Mouse (Mus musculus) neural tube, postnatal 0 days (tissue): ENCODE results near the gene Aif1. TPM values are rescaled to one million over a fixed set of nuclear protein-coding genes. Genes with fewer than 3 reads are reported as not detected.

ENCODE experiments used
- microRNA-seq: library from miRNA; unstranded; fragments of <30 nt; microRNA quantifications from one replicate; pipeline ENCODE4, GENCODE M21; 2016
- polyA plus RNA-seq: library from polyadenylated mRNA; unstranded; fragments of >200 nt; fragmentation: Nextera tagmentation; extraction: Ambion mirVana; gene quantifications from 2 replicates; pipeline ENCODE4 v1.2.1, GENCODE M21; 2015

The Aif1 gene
- 15.4 and 15.5 TPM in 2 replicates for polyA plus RNA-seq

GRCm38 (mm10) chr17:35175968-35176367, at the start of gene Aif1:
Gene Aif1, minus strand, starts transcription at chr17:35176068.

GRCm38 (mm10) chr17:35220156-35220952, 44.5 kb upstream of the Aif1 start, which contains the start of gene Gm16181:
Gene Gm16181, plus strand, starts transcription at chr17:35220834.

GRCm38 (mm10) chr17:35204494-35205379, 28.9 kb upstream of the Aif1 start, which contains the start of gene Lta:
Gene Lta, minus strand, starts transcription at chr17:35205351.

GRCm38 (mm10) chr17:35201787-35202186, 25.9 kb upstream of the Aif1 start, which contains the start of gene Tnf:
Gene Tnf, minus strand, starts transcription at chr17:35202007.

GRCm38 (mm10) chr17:35193881-35194843, 18.3 kb upstream of the Aif1 start, which contains the start of gene Ltb:
Gene Ltb, plus strand, starts transcription at chr17:35194439.

GRCm38 (mm10) chr17:35187959-35188610, 12.2 kb upstream of the Aif1 start, which contains the start of gene Lst1:
Gene Lst1, minus strand, starts transcription at chr17:35188439.

GRCm38 (mm10) chr17:35164568-35165450, 11.1 kb downstream of the Aif1 start, which contains the start of gene Prrc2a:
Gene Prrc2a, minus strand, starts transcription at chr17:35164897.

GRCm38 (mm10) chr17:35134801-35135590, 40.9 kb downstream of the Aif1 start, which contains the start of gene Bag6:
Gene Bag6, plus strand, starts transcription at chr17:35135178.

GRCm38 (mm10) chr17:35131500-35132173, 44.2 kb downstream of the Aif1 start, which contains the start of gene Apom:
Gene Apom, minus strand, starts transcription at chr17:35132050.

GRCm38 (mm10) chr17:35126206-35126611, 49.7 kb downstream of the Aif1 start, which contains the start of gene D17H6S53E:
Gene D17H6S53E, plus strand, starts transcription at chr17:35126373.

GRCm38 (mm10) chr17:35121871-35122303, 54.0 kb downstream of the Aif1 start, which contains the start of gene Csnk2b:
Gene Csnk2b, minus strand, starts transcription at chr17:35122053.

GRCm38 (mm10) chr17:35121143-35121799, 54.6 kb downstream of the Aif1 start, which contains the start of gene Gpank1:
Gene Gpank1, plus strand, starts transcription at chr17:35121455.

Small RNAs within 50 kb of the gene (microRNA-seq; reads per million reads assigned to microRNA genes)
- gene Mir6973a (not detected), gene Mir6974 (not detected)

Other genes starting within 250 kb of the Aif1 start
- 40.7 and 44.0 TPM in 2 replicates for gene Neu1, start 244.8 kb downstream of the Aif1 start, polyA plus RNA-seq
- 0.79 and 1.4 TPM in 2 replicates for gene Hspa1b, start 216.8 kb downstream of the Aif1 start, polyA plus RNA-seq
- not detected in 2 replicates for gene Gm20481, start 206.2 kb downstream of the Aif1 start, polyA plus RNA-seq
- 13.8 and 15.5 TPM in 2 replicates for gene Hspa1a, start 203.9 kb downstream of the Aif1 start, polyA plus RNA-seq
- 0.58 and 0.76 TPM in 2 replicates for gene Hspa1l, start 203.4 kb downstream of the Aif1 start, polyA plus RNA-seq
- gene Lsm2, start 194.2 kb downstream of the Aif1 start, polyA plus RNA-seq = 88.6 and 94.3 TPM in 2 replicates
- 38.5 and 45.0 TPM in 2 replicates for gene Vars, start 175.1 kb downstream of the Aif1 start, polyA plus RNA-seq
- 0.25 and 0.59 TPM in 2 replicates for gene Vwa7, start 159.5 kb downstream of the Aif1 start, polyA plus RNA-seq
- 3.2 and 4.4 TPM in 2 replicates for gene Sapcd1, start 148.1 kb downstream of the Aif1 start, polyA plus RNA-seq
- gene Msh5, start 129.3 kb downstream of the Aif1 start, polyA plus RNA-seq = 1.6 and 2.0 TPM in 2 replicates
- gene Clic1, start 126.1 kb downstream of the Aif1 start, polyA plus RNA-seq = 72.4 and 75.0 TPM in 2 replicates
- 173 and 187 TPM in 2 replicates for gene Ddah2, start 117.0 kb downstream of the Aif1 start, polyA plus RNA-seq
- gene Ly6g6c, start 110.7 kb downstream of the Aif1 start, polyA plus RNA-seq = not detected in 2 replicates
- 0.19 and 0.22 TPM in 2 replicates for gene Mpig6b, start 109.9 kb downstream of the Aif1 start, polyA plus RNA-seq
- gene Ly6g6e, start 99.2 kb downstream of the Aif1 start, polyA plus RNA-seq = 0.52 and 1.2 TPM in 2 replicates
- 0.81 and 1.9 TPM in 2 replicates for gene Ly6g6d, start 98.0 kb downstream of the Aif1 start, polyA plus RNA-seq
- gene Ly6g6f, start 90.5 kb downstream of the Aif1 start, polyA plus RNA-seq = 0.31 TPM in 1 of 2 replicates, not detected in the other
- 114 and 120 TPM in 2 replicates for gene Abhd16a, start 86.8 kb downstream of the Aif1 start, polyA plus RNA-seq
- not detected in 2 replicates for gene Ly6g5c, start 67.8 kb downstream of the Aif1 start, polyA plus RNA-seq
- 0.48 and 0.59 TPM in 2 replicates for gene Ly6g5b, start 60.6 kb downstream of the Aif1 start, polyA plus RNA-seq
- 15.3 and 17.2 TPM in 2 replicates for gene Gpank1, start 54.6 kb downstream of the Aif1 start, polyA plus RNA-seq
- 377 and 395 TPM in 2 replicates for gene Csnk2b, start 54.0 kb downstream of the Aif1 start, polyA plus RNA-seq
- gene D17H6S53E, start 49.7 kb downstream of the Aif1 start, polyA plus RNA-seq = 9.6 and 11.8 TPM in 2 replicates
- gene Apom, start 44.0 kb downstream of the Aif1 start, polyA plus RNA-seq = 0.21 TPM in 1 of 2 replicates, not detected in the other
- 51.1 and 58.5 TPM in 2 replicates for gene Bag6, start 40.9 kb downstream of the Aif1 start, polyA plus RNA-seq
- 109 and 138 TPM in 2 replicates for gene Prrc2a, start 11.2 kb downstream of the Aif1 start, polyA plus RNA-seq
- 10.1 and 10.9 TPM in 2 replicates for gene Lst1, start 12.4 kb upstream of the Aif1 start, polyA plus RNA-seq
- gene Ltb, start 18.4 kb upstream of the Aif1 start, polyA plus RNA-seq = 1.4 and 1.6 TPM in 2 replicates
- 0.12 TPM in 1 of 2 replicates, not detected in the other for gene Tnf, start 25.9 kb upstream of the Aif1 start, polyA plus RNA-seq
- gene Lta, start 29.3 kb upstream of the Aif1 start, polyA plus RNA-seq = 0.71 and 1.0 TPM in 2 replicates
- 0.46 and 0.48 TPM in 2 replicates for gene Gm16181, start 44.8 kb upstream of the Aif1 start, polyA plus RNA-seq
- gene Atp6v1g2, start 57.6 kb upstream of the Aif1 start, polyA plus RNA-seq = 210 and 227 TPM in 2 replicates
- gene Nfkbil1, start 59.7 kb upstream of the Aif1 start, polyA plus RNA-seq = 12.5 and 13.2 TPM in 2 replicates
- gene Ddx39b, start 65.7 kb upstream of the Aif1 start, polyA plus RNA-seq = 251 and 271 TPM in 2 replicates
- gene H2-D1, start 86.7 kb upstream of the Aif1 start, polyA plus RNA-seq = 158 and 172 TPM in 2 replicates
- gene H2-Q1, start 144.3 kb upstream of the Aif1 start, polyA plus RNA-seq = 0.65 and 1.1 TPM in 2 replicates
- gene H2-Q2, start 166.2 kb upstream of the Aif1 start, polyA plus RNA-seq = 9.1 and 10.5 TPM in 2 replicates
- 0.97 and 1.9 TPM in 2 replicates for gene H2-Q4, start 203.5 kb upstream of the Aif1 start, polyA plus RNA-seq
- 0.92 and 1.9 TPM in 2 replicates for gene H2-Q6, start 248.8 kb upstream of the Aif1 start, polyA plus RNA-seq